Mouse (Mus musculus) stomach, embryonic 15.5 days (tissue): ENCODE results near the gene Olfr1264. TPM values are rescaled to one million over a fixed set of nuclear protein-coding genes. Genes with fewer than 3 reads are reported as not detected.

Source experiments
- ATAC-seq: fragments of 200-750 bp; cut with Nextera tagmentation; 2 replicates; pipeline ENCODE4 v1.8.0; 2017; ENCODE audit warnings: low read depth, moderate number of reproducible peaks, moderate TSS enrichment; ENCODE audit not compliant: insufficient read depth, low FRiP score
- H3K27ac ChIP-seq: fragments of 300-500 bp; sonication (generic); 2 replicates; pipeline ENCODE4 v1.5.1; 2015; ENCODE audit warnings: mild to moderate bottlenecking, inconsistent platforms
- H3K27me3 ChIP-seq: fragments of 300-500 bp; sonication (generic); replicated peaks from 2 replicates; pipeline ENCODE4 v1.6.1; 2015; ENCODE audit warnings: inconsistent platforms
- H3K36me3 ChIP-seq: fragments of 300-500 bp; sonication (generic); 2 replicates; pipeline ENCODE4 v1.6.1; 2015; ENCODE audit warnings: inconsistent platforms
- H3K4me1 ChIP-seq: fragments of 300-500 bp; sonication (generic); 2 replicates; pipeline ENCODE4 v1.6.1; 2015; ENCODE audit warnings: inconsistent platforms
- H3K4me2 ChIP-seq: fragments of 300-500 bp; sonication (generic); 2 replicates; pipeline ENCODE4 v1.6.1; 2015; ENCODE audit warnings: mild to moderate bottlenecking, inconsistent platforms
- H3K4me3 ChIP-seq: fragments of 300-500 bp; sonication (generic); replicated peaks from 2 replicates; pipeline ENCODE4 v1.5.1; 2015; ENCODE audit warnings: inconsistent platforms
- H3K9ac ChIP-seq: fragments of 300-500 bp; sonication (generic); 2 replicates; pipeline ENCODE4 v1.6.1; 2015; ENCODE audit warnings: inconsistent platforms
- H3K9me3 ChIP-seq: fragments of 300-500 bp; sonication (generic); 2 replicates; pipeline ENCODE4 v1.6.1; 2016; ENCODE audit warnings: inconsistent platforms
- WGBS: fragments of 180-500 bp; shearing (Covaris S2); methylation state at CpG from one replicate; pipeline ENCODE4 v1.1.7; 2015; 5-methylcytosine and 5-hydroxymethylcytosine counted together
- polyA plus RNA-seq: library from polyadenylated mRNA; unstranded; fragments of >200 nt; fragmentation: Nextera tagmentation; extraction: Ambion mirVana; gene quantifications from 2 replicates; pipeline ENCODE4 v1.2.1, GENCODE M21; 2015

Gene Olfr1264
- polyA plus RNA-seq = not detected in 2 replicates

DNA sequence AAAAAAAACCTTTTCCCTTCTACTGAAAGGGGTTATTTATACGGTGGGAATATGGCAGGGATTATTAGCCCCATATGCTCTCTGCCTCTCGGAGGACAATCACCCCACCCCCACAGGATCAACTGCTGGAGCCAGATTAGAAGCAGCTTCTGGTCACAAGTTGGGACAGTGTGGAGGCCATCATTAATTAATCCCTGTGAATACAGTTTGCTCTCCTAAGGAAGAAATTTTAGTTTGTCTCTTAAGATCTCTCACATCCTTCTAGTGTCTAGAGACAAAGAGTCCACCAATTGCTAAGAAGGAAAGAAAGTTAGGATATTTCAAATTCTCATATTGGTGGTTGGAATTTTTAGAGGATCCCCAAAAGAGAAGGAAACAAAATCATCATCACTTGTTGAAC is at the start of gene Olfr1264:
Olfr1264 (minus strand) TSS at position 101 of the 400 bp plus-strand sequence.
- 65% methylated on average over 2 of the region's 2 CpGs for WGBS
- no peaks in the 10 kb centered on the region for H3K4me1 ChIP-seq
- H3K4me2 ChIP-seq = no peak within 1 kb of the TSS
- H3K4me3 ChIP-seq = no peak within 1 kb of the TSS
- no peaks in the 10 kb centered on the region for H3K27me3 ChIP-seq
- no peak within 1 kb of the TSS for H3K9ac ChIP-seq
- ATAC-seq = no peak
- H3K36me3 ChIP-seq = no peaks in the 10 kb centered on the region
- no peaks in the 10 kb centered on the region for H3K9me3 ChIP-seq
- H3K27ac ChIP-seq = no peak within 1 kb of the TSS

GRCm38 (mm10) chr2:90070065-90070464 is 44.7 kb upstream of the Olfr1264 start:
- no peak overlapping the region for H3K9ac ChIP-seq
- no peaks in the 10 kb centered on the region for H3K9me3 ChIP-seq
- H3K4me1 ChIP-seq = no peaks in the 10 kb centered on the region
- ATAC-seq = no peak
- H3K27me3 ChIP-seq = no peaks in the 10 kb centered on the region
- no peaks in the 10 kb centered on the region for H3K36me3 ChIP-seq
- no peak overlapping the region for H3K4me3 ChIP-seq
- no peak overlapping the region for H3K27ac ChIP-seq
- 65% methylated on average over 2 of the region's 2 CpGs for WGBS
- no peak overlapping the region for H3K4me2 ChIP-seq

GRCm38 (mm10) chr2:90063494-90063893 is 38.1 kb upstream of the Olfr1264 start, which contains the start of gene Olfr140:
Gene Olfr140 (minus strand): TSS chr2:90063594.
- no peak for ATAC-seq
- no peak within 1 kb of the TSS for H3K9ac ChIP-seq
- H3K36me3 ChIP-seq = no peaks in the 10 kb centered on the region
- H3K4me3 ChIP-seq = no peak within 1 kb of the TSS
- no peak within 1 kb of the TSS for H3K4me2 ChIP-seq
- H3K27ac ChIP-seq = no peak within 1 kb of the TSS
- no peaks in the 10 kb centered on the region for H3K9me3 ChIP-seq
- H3K27me3 ChIP-seq = no peaks in the 10 kb centered on the region
- H3K4me1 ChIP-seq = no peaks in the 10 kb centered on the region

GRCm38 (mm10) chr2:90035037-90035436 is 9.7 kb upstream of the Olfr1264 start, which contains the start of gene Olfr1265:
Gene Olfr1265 (plus strand): TSS chr2:90035337.
- H3K4me1 ChIP-seq = no peaks in the 10 kb centered on the region
- no peak within 1 kb of the TSS for H3K4me3 ChIP-seq
- no peak for ATAC-seq
- no peak within 1 kb of the TSS for H3K9ac ChIP-seq
- no peak within 1 kb of the TSS for H3K27ac ChIP-seq
- H3K27me3 ChIP-seq = no peaks in the 10 kb centered on the region
- no peak within 1 kb of the TSS for H3K4me2 ChIP-seq
- H3K9me3 ChIP-seq = no peaks in the 10 kb centered on the region
- H3K36me3 ChIP-seq = no peaks in the 10 kb centered on the region

DNA sequence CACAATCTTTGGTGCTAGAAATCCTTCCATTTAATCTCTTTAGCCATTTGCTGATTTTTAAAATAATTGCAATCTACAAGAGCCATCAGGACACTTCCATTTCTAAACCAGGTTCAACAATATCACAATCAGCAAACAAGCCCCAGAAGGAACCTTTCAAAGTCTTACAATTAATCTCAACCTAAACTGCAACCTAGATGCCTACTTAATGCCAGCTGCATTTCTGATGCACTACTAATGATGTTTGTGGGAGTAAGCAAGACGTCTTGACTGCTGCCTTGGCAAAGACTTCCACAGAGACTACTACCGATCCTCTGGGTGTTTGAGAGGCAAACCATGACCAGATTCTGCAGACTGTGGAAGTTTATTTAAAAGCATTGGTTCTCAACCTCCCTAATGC is 13.5 kb downstream of the Olfr1264 start, which contains the start of gene Olfr1263:
Olfr1263 (plus strand) TSS at position 301 of the 400 bp plus-strand sequence.
- Histone ChIP-seq H3K9me3 (no peaks in the 10 kb centered on the region), H3K4me2 (no peak within 1 kb of the TSS), H3K27ac (no peak within 1 kb of the TSS), H3K9ac (no peak within 1 kb of the TSS), H3K36me3 (no peaks in the 10 kb centered on the region), H3K4me1 (no peaks in the 10 kb centered on the region), H3K4me3 (no peak within 1 kb of the TSS), H3K27me3 (no peaks in the 10 kb centered on the region)
- no peak for ATAC-seq
- WGBS = 75% methylated on average over 2 of the region's 2 CpGs

GRCm38 (mm10) chr2:89999845-90000244 is 25.5 kb downstream of the Olfr1264 start, which contains the start of gene Olfr1262:
Gene Olfr1262 (plus strand): TSS chr2:90000145.
- H3K4me3 ChIP-seq = no peak within 1 kb of the TSS

DNA sequence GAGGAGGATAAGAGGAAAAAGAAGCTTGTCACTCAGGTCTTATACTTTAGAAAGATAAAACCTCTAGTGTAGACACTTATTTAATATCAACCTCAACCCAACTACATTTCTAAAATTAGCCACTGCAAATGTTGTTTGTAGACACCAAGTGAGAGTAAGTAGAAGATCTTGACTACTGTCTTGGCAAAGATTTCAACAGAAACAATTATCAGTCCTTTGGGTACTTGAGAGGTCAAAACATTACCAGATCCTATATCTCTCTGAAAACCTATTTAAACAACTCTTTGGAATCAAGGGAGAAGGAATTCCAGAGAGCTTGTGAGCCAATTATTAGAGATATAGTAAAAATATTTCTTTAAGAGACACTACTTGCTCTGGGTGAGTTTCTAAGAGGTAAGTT is 34.5 kb downstream of the Olfr1264 start, which contains the start of gene Olfr1261:
Olfr1261 (plus strand) TSS at position 301 of the 400 bp plus-strand sequence.
- H3K36me3 ChIP-seq = no peaks in the 10 kb centered on the region

More at GRCm38 (mm10) chr2:89999845-90000244, 25.5 kb downstream of the Olfr1264 start, which contains the start of gene Olfr1262:
- Histone ChIP-seq H3K9me3 (no peaks in the 10 kb centered on the region), H3K27ac (no peak within 1 kb of the TSS), H3K36me3 (no peaks in the 10 kb centered on the region), H3K27me3 (no peaks in the 10 kb centered on the region), H3K4me2 (no peak within 1 kb of the TSS), H3K9ac (no peak within 1 kb of the TSS), H3K4me1 (no peaks in the 10 kb centered on the region)
- no peak for ATAC-seq

GRCm38 (mm10) chr2:89977709-89978108 is 47.7 kb downstream of the Olfr1264 start:
- H3K4me2 ChIP-seq = no peak overlapping the region
- no peaks in the 10 kb centered on the region for H3K9me3 ChIP-seq
- H3K9ac ChIP-seq = no peak overlapping the region
- no peaks in the 10 kb centered on the region for H3K27me3 ChIP-seq
- ATAC-seq = no peak
- H3K27ac ChIP-seq = no peak overlapping the region
- no peaks in the 10 kb centered on the region for H3K4me1 ChIP-seq
- WGBS = 84% methylated on average over 2 of the region's 2 CpGs
- no peak overlapping the region for H3K4me3 ChIP-seq
- no peaks in the 10 kb centered on the region for H3K36me3 ChIP-seq

More for the DNA sequence above, 34.5 kb downstream of the Olfr1264 start, which contains the start of gene Olfr1261:
- no peak for ATAC-seq
- no peak within 1 kb of the TSS for H3K27ac ChIP-seq
- H3K9ac ChIP-seq = no peak within 1 kb of the TSS
- H3K4me1 ChIP-seq = no peaks in the 10 kb centered on the region
- H3K9me3 ChIP-seq = no peaks in the 10 kb centered on the region; the same call in 1 of the 2 replicates
- no peaks in the 10 kb centered on the region for H3K27me3 ChIP-seq
- H3K4me2 ChIP-seq = no peak within 1 kb of the TSS
- no peak within 1 kb of the TSS for H3K4me3 ChIP-seq

DNA sequence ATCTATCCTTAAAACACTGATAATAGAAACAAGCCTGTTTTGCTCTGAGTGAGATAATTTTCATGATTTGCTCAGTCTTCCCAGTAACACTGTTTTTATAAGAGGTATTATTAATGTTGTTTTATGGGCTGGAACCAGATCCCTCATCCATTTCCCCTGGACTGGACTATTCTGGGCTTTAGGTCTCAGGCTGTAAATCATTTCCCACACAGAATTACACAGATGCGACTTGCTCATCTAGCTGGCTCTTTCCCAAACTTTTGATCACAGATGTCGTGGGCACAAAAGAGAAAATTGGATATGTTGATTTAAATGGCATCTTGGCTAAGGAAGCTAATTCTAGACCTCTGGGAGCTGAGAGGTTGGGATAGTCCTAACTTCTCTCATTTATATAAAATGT is 51.2 kb downstream of the Olfr1264 start, which contains the start of gene Olfr1260:
Olfr1260 (plus strand) TSS at position 157 of the 400 bp plus-strand sequence.
- H3K9ac ChIP-seq = no peak within 1 kb of the TSS
- H3K4me3 ChIP-seq = no peak within 1 kb of the TSS
- ATAC-seq = no peak
- H3K4me2 ChIP-seq = no peak within 1 kb of the TSS
- H3K9me3 ChIP-seq = no peaks in the 10 kb centered on the region
- H3K27ac ChIP-seq = no peak within 1 kb of the TSS
- H3K36me3 ChIP-seq = no peaks in the 10 kb centered on the region
- no peaks in the 10 kb centered on the region for H3K27me3 ChIP-seq
- WGBS = 38% methylated on average over 2 of the region's 2 CpGs
- no peaks in the 10 kb centered on the region for H3K4me1 ChIP-seq

Other genes with a start within 250 kb of the Olfr1264 start
- gene Olfr1254, start 232.0 kb downstream of the Olfr1264 start, polyA plus RNA-seq = not detected in 2 replicates
- not detected in 2 replicates for gene Olfr1255, start 213.5 kb downstream of the Olfr1264 start, polyA plus RNA-seq
- gene Olfr1256, start 184.0 kb downstream of the Olfr1264 start, polyA plus RNA-seq = not detected in 2 replicates
- gene Olfr48, start 177.4 kb downstream of the Olfr1264 start, polyA plus RNA-seq = not detected in 2 replicates
- gene Olfr1257, start 147.1 kb downstream of the Olfr1264 start, polyA plus RNA-seq = not detected in 2 replicates
- not detected in 2 replicates for gene Olfr1258, start 98.3 kb downstream of the Olfr1264 start, polyA plus RNA-seq
- not detected in 2 replicates for gene Olfr1259, start 76.9 kb downstream of the Olfr1264 start, polyA plus RNA-seq
- gene Olfr1260, start 51.2 kb downstream of the Olfr1264 start, polyA plus RNA-seq = not detected in 2 replicates
- gene Olfr1261, start 34.4 kb downstream of the Olfr1264 start, polyA plus RNA-seq = not detected in 2 replicates
- gene Olfr1262, start 25.4 kb downstream of the Olfr1264 start, polyA plus RNA-seq = not detected in 2 replicates
- not detected in 2 replicates for gene Olfr1263, start 13.4 kb downstream of the Olfr1264 start, polyA plus RNA-seq
- not detected in 2 replicates for gene Olfr1265, start 9.8 kb upstream of the Olfr1264 start, polyA plus RNA-seq
- not detected in 2 replicates for gene Olfr140, start 38.0 kb upstream of the Olfr1264 start, polyA plus RNA-seq
- gene Olfr1269, start 95.8 kb upstream of the Olfr1264 start, polyA plus RNA-seq = not detected in 2 replicates
- gene Olfr32, start 116.7 kb upstream of the Olfr1264 start, polyA plus RNA-seq = not detected in 2 replicates
- not detected in 2 replicates for gene Olfr1270, start 127.5 kb upstream of the Olfr1264 start, polyA plus RNA-seq
- not detected in 2 replicates for gene Olfr1506, start 198.9 kb upstream of the Olfr1264 start, polyA plus RNA-seq
- gene Olfr142, start 232.0 kb upstream of the Olfr1264 start, polyA plus RNA-seq = not detected in 2 replicates
- not detected in 2 replicates for gene Olfr1271, start 245.5 kb upstream of the Olfr1264 start, polyA plus RNA-seq